Mouse (Mus musculus): Measurements from ENCODE around the gene RPS10-NUDT3.

DNA sequence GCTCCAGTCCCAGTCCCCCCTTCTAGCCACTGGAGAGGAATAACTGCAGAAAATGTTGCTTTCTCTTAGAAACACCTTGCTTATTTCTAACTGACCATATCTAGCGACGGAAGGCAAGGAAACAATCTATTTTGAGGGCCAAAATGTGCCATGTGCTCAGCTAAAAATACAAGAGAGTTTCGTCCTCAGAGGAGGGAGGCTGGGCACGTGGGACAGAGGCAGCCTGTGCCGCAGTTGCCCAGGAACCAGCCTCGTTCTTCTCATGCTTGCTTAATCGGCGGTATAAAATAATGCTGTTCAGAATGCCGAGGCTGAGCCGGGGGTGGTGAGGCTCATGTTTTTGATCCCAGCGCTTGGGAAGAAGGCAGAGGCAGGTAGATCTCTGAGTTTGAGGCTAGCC lies 90.5 kb downstream of the RPS10-NUDT3 start:
- TF ChIP-seq POLR2A (IDR thresholded peaks at IDR 0.05; ENCODE audit: insufficient read depth, low read depth, low read length): no peak
- TF ChIP-seq EP300 (IDR thresholded peaks at IDR 0.05; ENCODE audit: insufficient read depth, low read depth, low read length): no peak
- no peak for TF ChIP-seq CTCF (IDR thresholded peaks at IDR 0.05)
